Mouse (Mus musculus): ENCODE results near the gene Zswim3. TPM values are rescaled to one million over a fixed set of nuclear protein-coding genes. Genes with fewer than 3 reads are reported as not detected.

Gene Zswim3
- polyA plus RNA-seq, 1 experiment = not detected

DNA sequence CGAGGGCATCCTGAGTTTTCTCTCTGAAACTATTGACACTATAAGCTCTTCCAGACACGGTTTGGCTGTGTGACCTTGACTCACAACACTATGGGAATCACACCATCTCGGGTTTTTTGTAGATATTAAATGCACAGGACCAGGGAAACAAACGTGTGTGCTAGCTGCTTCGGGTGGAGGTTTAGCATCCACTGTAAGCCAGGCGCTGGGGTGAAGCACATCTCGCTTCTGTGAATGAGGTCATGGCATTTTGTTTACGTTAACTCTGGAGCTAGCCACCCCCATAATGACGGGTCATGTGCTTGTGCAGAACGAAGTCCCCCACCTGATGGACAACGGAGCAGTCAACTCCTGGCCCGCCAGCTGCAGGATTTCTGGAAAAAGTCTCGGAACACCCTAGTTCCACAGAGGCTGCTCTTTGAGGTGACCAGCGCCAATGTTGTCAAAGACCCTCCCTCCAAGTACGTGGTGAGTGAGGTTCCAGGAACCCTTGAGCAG is 18.5 kb upstream of the Zswim3 start:
- H3K4me1 ChIP-seq (ENCODE audit: control insufficient read depth, insufficient read depth, low read length) = peaks cover 16% of the 10 kb centered on the region
- peak overlapping the region; percentile 58 for H3K27ac ChIP-seq (ENCODE audit: insufficient read depth, low read depth, low read length)
- H3K4me3 ChIP-seq (ENCODE audit: insufficient read depth, low read depth, low read length) = peak overlapping the region; percentile 72
- WGBS = 3% methylated on average over 15 of the region's 15 CpGs
- no peak for TF ChIP-seq POLR2A (IDR thresholded peaks at IDR 0.05; ENCODE audit: insufficient read depth, low read depth, low read length)
- TF ChIP-seq CTCF (IDR thresholded peaks at IDR 0.05; ENCODE audit: insufficient read depth, low read depth, low read length) = no peak

DNA sequence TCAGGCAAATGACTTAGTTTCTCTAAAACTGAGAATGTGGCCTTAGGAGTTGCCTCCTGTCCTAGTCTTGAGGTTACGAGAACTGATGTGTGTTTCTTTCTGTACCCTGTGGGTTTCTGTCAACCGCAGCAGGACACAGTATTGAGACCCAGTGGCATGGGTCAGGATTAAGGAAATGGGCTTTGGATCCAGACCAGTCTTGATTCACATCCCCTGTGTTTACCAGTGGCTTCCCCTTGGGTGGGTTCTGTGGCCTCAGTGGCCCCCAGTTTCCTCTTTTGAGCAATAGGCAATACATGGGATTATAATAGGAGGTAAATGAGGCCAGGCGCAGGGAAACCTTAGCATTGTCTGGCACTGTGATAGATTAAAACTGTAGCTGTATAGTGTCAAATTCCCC is 17.9 kb upstream of the Zswim3 start:
- Histone ChIP-seq H3K27ac (ENCODE audit: insufficient read depth, low read depth, low read length) (0 out of 2 replicates have a peak overlapping the region, but pooled peaks have one; percentile 58), H3K4me3 (ENCODE audit: insufficient read depth, low read depth, low read length) (no peak overlapping the region), H3K4me1 (ENCODE audit: control insufficient read depth, insufficient read depth, low read length) (peaks cover 22% of the 10 kb centered on the region)
- TF ChIP-seq POLR2A (IDR thresholded peaks at IDR 0.05; ENCODE audit: insufficient read depth, low read depth, low read length) (no peak), CTCF (IDR thresholded peaks at IDR 0.05; ENCODE audit: insufficient read depth, low read depth, low read length) (no peak)
- WGBS = 87% methylated on average over 3 of the region's 3 CpGs

DNA sequence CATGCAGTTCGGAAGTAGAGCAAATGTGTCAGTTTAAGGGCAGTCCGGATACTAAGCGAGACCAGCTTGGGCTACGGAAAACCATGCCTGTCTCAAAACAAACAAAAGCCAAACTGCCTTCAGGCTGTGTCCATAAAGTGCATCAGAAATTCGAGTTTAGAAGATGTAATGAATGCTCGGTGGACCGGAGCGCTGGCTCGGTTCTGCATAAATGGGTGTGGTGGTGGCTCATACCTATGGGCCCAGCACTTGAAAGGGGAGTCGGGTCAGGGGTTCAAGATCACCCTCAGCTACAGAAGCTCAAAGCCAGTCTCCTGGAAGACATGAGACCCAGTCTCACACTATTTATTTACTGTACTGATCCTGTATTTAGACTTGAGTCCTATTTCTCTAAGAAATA is 17.1 kb upstream of the Zswim3 start:
- Histone ChIP-seq H3K4me1 (ENCODE audit: control insufficient read depth, insufficient read depth, low read length) (peaks cover 24% of the 10 kb centered on the region), H3K4me3 (ENCODE audit: insufficient read depth, low read depth, low read length) (no peak overlapping the region), H3K27ac (ENCODE audit: insufficient read depth, low read depth, low read length) (no peak overlapping the region; the same call in 1 of the 2 replicates)
- 72% methylated on average over 10 of the region's 10 CpGs for WGBS
- TF ChIP-seq POLR2A (IDR thresholded peaks at IDR 0.05; ENCODE audit: insufficient read depth, low read depth, low read length) (no peak), CTCF (IDR thresholded peaks at IDR 0.05; ENCODE audit: insufficient read depth, low read depth, low read length) (no peak)

DNA sequence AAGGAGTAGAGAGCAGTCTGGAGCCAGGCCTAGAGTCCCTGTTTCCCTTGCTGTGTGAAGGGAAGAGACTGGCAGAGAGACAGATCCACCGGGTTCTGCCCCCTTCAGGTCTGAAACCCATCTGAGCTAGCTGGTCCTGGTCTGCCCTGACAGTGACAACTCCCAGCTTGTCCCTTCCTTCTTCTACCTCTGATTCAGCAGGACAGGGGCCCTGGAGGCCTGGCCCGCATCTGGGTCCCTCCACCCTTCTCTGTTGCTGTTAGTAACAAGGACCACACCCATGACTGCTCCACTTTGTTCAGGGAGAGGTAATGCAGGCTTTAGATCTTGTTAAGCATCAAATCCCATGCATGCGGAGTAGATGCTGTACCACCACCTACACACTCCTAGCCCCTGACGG is 16.5 kb upstream of the Zswim3 start:
- WGBS = 78% methylated on average over 4 of the region's 4 CpGs
- Histone ChIP-seq H3K4me3 (ENCODE audit: insufficient read depth, low read depth, low read length) (no peak overlapping the region), H3K27ac (ENCODE audit: insufficient read depth, low read depth, low read length) (no peak overlapping the region), H3K4me1 (ENCODE audit: control insufficient read depth, insufficient read depth, low read length) (peaks cover 25% of the 10 kb centered on the region)
- no peak for TF ChIP-seq POLR2A (IDR thresholded peaks at IDR 0.05; ENCODE audit: insufficient read depth, low read depth, low read length)
- TF ChIP-seq CTCF (IDR thresholded peaks at IDR 0.05; ENCODE audit: insufficient read depth, low read depth, low read length) = no peak

DNA sequence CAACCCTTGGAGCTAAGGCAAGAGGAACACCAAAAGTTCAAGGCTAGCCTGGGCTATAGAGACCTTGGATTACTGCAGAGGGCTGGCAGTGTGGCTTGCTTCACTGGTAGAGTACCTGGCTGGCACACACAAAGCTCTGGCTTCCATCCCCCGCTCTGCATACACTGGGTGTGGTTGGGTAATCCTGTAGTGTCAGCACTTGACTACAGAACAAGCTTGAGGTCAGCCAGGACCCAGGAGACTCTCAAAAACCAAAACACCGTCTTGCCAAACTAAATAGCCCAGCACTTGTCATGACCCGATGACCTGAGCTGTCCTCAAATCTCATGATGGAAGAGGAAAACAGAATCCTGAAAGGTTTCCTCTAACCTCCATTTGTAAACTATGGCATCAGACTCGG is 14.4 kb upstream of the Zswim3 start:
- Histone ChIP-seq H3K4me3 (ENCODE audit: insufficient read depth, low read depth, low read length) (no peak overlapping the region), H3K4me1 (ENCODE audit: control insufficient read depth, insufficient read depth, low read length) (peaks cover 27% of the 10 kb centered on the region), H3K27ac (ENCODE audit: insufficient read depth, low read depth, low read length) (no peak overlapping the region)
- 84% methylated on average over 4 of the region's 4 CpGs for WGBS
- TF ChIP-seq POLR2A (IDR thresholded peaks at IDR 0.05; ENCODE audit: insufficient read depth, low read depth, low read length) = no peak
- no peak for TF ChIP-seq CTCF (IDR thresholded peaks at IDR 0.05; ENCODE audit: insufficient read depth, low read depth, low read length)

DNA sequence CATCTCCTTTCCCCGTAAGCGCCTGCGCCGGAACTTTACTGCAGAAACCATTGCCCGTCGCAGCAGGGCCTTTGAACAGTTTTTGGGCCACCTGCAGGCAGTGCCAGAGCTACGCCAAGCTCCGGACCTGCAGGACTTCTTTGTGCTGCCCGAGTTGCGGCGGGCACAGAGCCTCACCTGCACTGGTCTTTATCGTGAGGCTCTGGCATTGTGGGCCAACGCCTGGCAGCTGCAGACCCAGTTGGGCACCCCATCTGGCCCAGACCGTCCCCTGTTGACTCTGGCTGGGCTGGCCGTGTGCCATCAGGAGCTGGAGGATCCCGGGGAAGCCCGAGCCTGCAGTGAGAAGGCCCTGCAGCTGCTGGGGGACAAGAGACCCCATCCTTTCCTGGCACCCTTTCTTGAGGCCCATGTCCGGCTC is 13.0 kb upstream of the Zswim3 start:
- H3K4me1 ChIP-seq (ENCODE audit: control insufficient read depth, insufficient read depth, low read length) = peaks cover 23% of the 10 kb centered on the region
- WGBS = 77% methylated on average over 18 of the region's 18 CpGs
- H3K27ac ChIP-seq (ENCODE audit: insufficient read depth, low read depth, low read length) = no peak overlapping the region
- H3K4me3 ChIP-seq (ENCODE audit: insufficient read depth, low read depth, low read length) = no peak overlapping the region
- TF ChIP-seq POLR2A (IDR thresholded peaks at IDR 0.05; ENCODE audit: insufficient read depth, low read depth, low read length) (no peak), CTCF (IDR thresholded peaks at IDR 0.05; ENCODE audit: insufficient read depth, low read depth, low read length) (no peak)

DNA sequence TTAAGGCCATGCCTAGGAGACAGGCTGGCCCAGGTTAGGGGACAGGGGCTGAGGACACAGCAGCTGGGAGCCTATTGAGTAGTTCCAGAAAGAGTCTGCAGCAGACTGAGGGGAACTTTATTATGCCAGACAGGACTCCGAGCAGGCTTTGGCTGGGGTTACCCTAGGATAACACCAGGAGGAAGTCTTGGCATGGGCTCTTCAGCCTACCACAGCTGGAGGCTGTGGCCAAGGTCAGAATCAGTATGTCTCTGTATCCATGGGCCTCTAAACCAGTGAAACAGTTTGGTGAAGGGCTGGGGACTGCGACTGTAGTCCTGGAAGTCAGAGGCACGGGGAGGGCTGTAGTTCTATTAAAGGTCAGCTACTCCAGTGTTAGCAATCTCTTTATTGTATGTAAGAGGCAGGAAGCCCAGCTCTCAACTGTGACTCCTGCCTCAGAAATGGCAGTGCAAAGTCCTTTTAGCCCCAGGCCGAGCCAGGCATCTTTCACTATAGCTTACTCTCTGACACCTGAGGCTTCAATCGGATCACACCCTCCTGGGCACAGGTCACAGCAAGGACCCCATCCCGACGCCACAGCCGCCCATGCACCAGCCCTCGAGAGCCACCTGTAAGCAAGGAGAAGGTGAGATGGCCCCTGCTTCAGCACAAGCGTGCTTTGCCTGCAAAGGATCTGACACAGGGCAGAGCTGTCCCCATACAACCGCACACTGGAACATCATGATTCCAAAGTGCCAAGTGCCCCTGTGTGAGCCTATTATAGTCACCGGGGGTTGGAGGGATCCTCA is 12.3 kb upstream of the Zswim3 start:
- no peak overlapping the region for H3K27ac ChIP-seq (ENCODE audit: insufficient read depth, low read depth, low read length)
- peaks cover 23% of the 10 kb centered on the region for H3K4me1 ChIP-seq (ENCODE audit: control insufficient read depth, insufficient read depth, low read length)
- 84% methylated on average over 12 of the region's 12 CpGs for WGBS
- no peak overlapping the region for H3K4me3 ChIP-seq (ENCODE audit: insufficient read depth, low read depth, low read length)
- no peak for TF ChIP-seq CTCF (IDR thresholded peaks at IDR 0.05; ENCODE audit: insufficient read depth, low read depth, low read length)
- no peak for TF ChIP-seq POLR2A (IDR thresholded peaks at IDR 0.05; ENCODE audit: insufficient read depth, low read depth, low read length)

DNA sequence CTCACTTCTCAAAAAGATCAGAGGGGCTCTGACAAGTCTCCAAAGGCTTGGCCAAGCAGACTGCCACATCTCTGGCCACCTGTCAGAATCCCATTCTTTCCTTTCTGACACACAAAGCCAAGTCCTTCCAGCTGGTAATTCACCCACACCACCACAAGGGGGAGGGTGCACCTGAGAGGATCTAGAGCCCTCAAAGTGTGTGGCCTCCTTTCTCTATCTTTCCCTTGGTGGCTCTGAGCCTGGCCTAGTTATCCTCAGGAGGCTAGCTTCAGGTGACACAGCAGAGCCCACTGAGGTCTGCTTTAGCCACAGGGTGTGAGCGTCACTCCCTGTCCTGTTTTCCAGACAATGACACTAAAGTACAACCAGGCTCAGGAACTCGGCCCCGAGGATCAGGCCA is 11.7 kb upstream of the Zswim3 start:
- TF ChIP-seq POLR2A (IDR thresholded peaks at IDR 0.05; ENCODE audit: insufficient read depth, low read depth, low read length) (no peak), CTCF (IDR thresholded peaks at IDR 0.05; ENCODE audit: insufficient read depth, low read depth, low read length) (peak; percentile 20; the same call in 1 of the 2 replicates)
- peaks cover 18% of the 10 kb centered on the region for H3K4me1 ChIP-seq (ENCODE audit: control insufficient read depth, insufficient read depth, low read length)
- H3K4me3 ChIP-seq (ENCODE audit: insufficient read depth, low read depth, low read length) = no peak overlapping the region
- H3K27ac ChIP-seq (ENCODE audit: insufficient read depth, low read depth, low read length) = no peak overlapping the region
- WGBS = 67% methylated on average over 3 of the region's 3 CpGs

DNA sequence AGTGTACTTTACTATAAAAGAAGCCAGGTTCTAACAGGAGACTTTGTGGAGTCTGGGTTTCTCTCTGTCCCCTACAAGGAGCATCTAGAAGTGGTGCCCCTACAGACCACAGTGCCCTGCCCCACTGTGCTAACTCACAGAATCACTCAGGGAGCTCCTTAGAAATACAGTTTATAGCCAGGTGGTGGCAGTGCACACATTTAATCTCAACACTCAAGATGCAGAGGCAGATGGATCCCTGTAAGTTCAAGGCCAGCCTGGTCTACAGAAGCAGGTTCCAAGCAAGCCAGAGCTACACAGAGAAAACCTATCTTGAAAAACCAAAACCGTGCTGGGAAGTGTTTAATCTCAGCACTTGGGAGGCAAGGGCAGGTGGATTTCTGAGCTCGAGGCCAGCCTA is 11.1 kb upstream of the Zswim3 start:
- no peak for TF ChIP-seq POLR2A (IDR thresholded peaks at IDR 0.05; ENCODE audit: insufficient read depth, low read depth, low read length)
- WGBS = 82% methylated on average over 2 of the region's 2 CpGs
- Histone ChIP-seq H3K27ac (ENCODE audit: insufficient read depth, low read depth, low read length) (no peak overlapping the region), H3K4me1 (ENCODE audit: control insufficient read depth, insufficient read depth, low read length) (peaks cover 14% of the 10 kb centered on the region), H3K4me3 (ENCODE audit: insufficient read depth, low read depth, low read length) (no peak overlapping the region)
